Mouse (Mus musculus): Measurements from ENCODE around the gene Zfp827.
A peak's percentile ranks its signal among the peaks of the same experiment; 100 is the strongest.

Zfp827 gene

GRCm38 (mm10) chr8:79027977-79028487 lies at the start of gene Zfp827:
Zfp827 (plus strand) TSS chr8:79028437.
- peak; percentile 36 to 61 for DNase-seq (ENCODE audit: low spot score in 2 of 2)

- no peak for DNase-seq (ENCODE audit: low spot score in 2 of 2)
These were observed 23.9 kb upstream of the Zfp827 start for GRCm38 (mm10) chr8:79004341-79004740.

- no peak for DNase-seq (ENCODE audit: low spot score in 2 of 2)
These were observed 13.2 kb upstream of the Zfp827 start for GRCm38 (mm10) chr8:79015061-79015460.

GRCm38 (mm10) chr8:79016076-79016475 lies 12.2 kb upstream of the Zfp827 start:
- DNase-seq (ENCODE audit: low spot score in 2 of 2) = no peak

- DNase-seq (ENCODE audit: low spot score in 2 of 2) = no peak
These were observed 11.7 kb upstream of the Zfp827 start for GRCm38 (mm10) chr8:79016583-79016982.

- DNase-seq (ENCODE audit: low spot score in 2 of 2) = no peak
These were observed 4.3 kb upstream of the Zfp827 start for GRCm38 (mm10) chr8:79023922-79024321.

- no peak for DNase-seq (ENCODE audit: low spot score in 2 of 2)
These were observed 918 bp upstream of the Zfp827 start for GRCm38 (mm10) chr8:79027319-79027718.

GRCm38 (mm10) chr8:79028541-79029395 lies 531 bp downstream of the Zfp827 start:
- peak in 1 of 2 experiments; percentile 12 for DNase-seq (ENCODE audit: low spot score in 2 of 2)

GRCm38 (mm10) chr8:79029396-79030325 lies 1.4 kb downstream of the Zfp827 start:
- peak; percentile 11 to 34 for DNase-seq (ENCODE audit: low spot score in 2 of 2)

- DNase-seq (ENCODE audit: low spot score in 2 of 2) = peak in 1 of 2 experiments; percentile 10
These were observed 2.4 kb downstream of the Zfp827 start for GRCm38 (mm10) chr8:79030326-79031265.

GRCm38 (mm10) chr8:79037532-79037931 lies 9.3 kb downstream of the Zfp827 start:
- no peak for DNase-seq (ENCODE audit: low spot score in 2 of 2)

GRCm38 (mm10) chr8:79037991-79038390 lies 9.8 kb downstream of the Zfp827 start:
- DNase-seq (ENCODE audit: low spot score in 2 of 2) = no peak

GRCm38 (mm10) chr8:79041429-79041828 lies 13.2 kb downstream of the Zfp827 start:
- no peak for DNase-seq (ENCODE audit: low spot score in 2 of 2)

- DNase-seq (ENCODE audit: low spot score in 2 of 2) = no peak
These were observed 14.0 kb downstream of the Zfp827 start for GRCm38 (mm10) chr8:79042252-79042651.

GRCm38 (mm10) chr8:79044673-79045072 lies 16.4 kb downstream of the Zfp827 start:
- no peak for DNase-seq (ENCODE audit: low spot score in 2 of 2)

GRCm38 (mm10) chr8:79046659-79047058 lies 18.4 kb downstream of the Zfp827 start:
- no peak for DNase-seq (ENCODE audit: low spot score in 2 of 2)

GRCm38 (mm10) chr8:79048388-79049005 lies 20.3 kb downstream of the Zfp827 start:
- DNase-seq (ENCODE audit: low spot score in 2 of 2) = no peak

- no peak for DNase-seq (ENCODE audit: low spot score in 2 of 2)
These were observed 26.0 kb downstream of the Zfp827 start for GRCm38 (mm10) chr8:79054222-79054621.

- DNase-seq (ENCODE audit: low spot score in 2 of 2) = no peak
These were observed 28.9 kb downstream of the Zfp827 start for GRCm38 (mm10) chr8:79057179-79057578.

- no peak for DNase-seq (ENCODE audit: low spot score in 2 of 2)
These were observed 31.1 kb downstream of the Zfp827 start for GRCm38 (mm10) chr8:79059361-79059760.
